Mouse (Mus musculus): ENCODE measurements around the gene Orc3. TPM values are rescaled to one million over a fixed set of nuclear protein-coding genes. Genes with fewer than 3 reads are reported as not detected.
A peak's percentile ranks its signal among the peaks of the same experiment; 100 is the strongest.

Orc3 gene
- polyA plus RNA-seq, 1 experiment from 2014 or later, result 108 TPM

- H3K9me3 ChIP-seq, result no peaks in the 10 kb centered on the region
- DNase-seq (ENCODE audit: extremely low spot score, low spot score), result no peak
- H3K4me1 ChIP-seq, result no peaks in the 10 kb centered on the region
- no peak overlapping the region for H3K4me3 ChIP-seq
- 93% methylated on average over 2 of the region's 2 CpGs for WGBS
- H3K36me3 ChIP-seq (replicated peaks), result peaks cover 100% of the 10 kb centered on the region
- no peak overlapping the region for H3K27ac ChIP-seq
- H3K27me3 ChIP-seq (ENCODE audit: poor library complexity, severe bottlenecking), result no peaks in the 10 kb centered on the region
Observed at GRCm38 (mm10) chr4:34577028-34577427, 37.7 kb downstream of the Orc3 start.

- H3K27ac ChIP-seq, result no peak overlapping the region
- H3K4me1 ChIP-seq, result no peaks in the 10 kb centered on the region
- peaks cover 100% of the 10 kb centered on the region for H3K36me3 ChIP-seq (replicated peaks)
- no peak overlapping the region for H3K4me3 ChIP-seq
- no peak for DNase-seq (ENCODE audit: extremely low spot score, low spot score)
- H3K9me3 ChIP-seq, result no peaks in the 10 kb centered on the region
- H3K27me3 ChIP-seq (ENCODE audit: poor library complexity, severe bottlenecking), result no peaks in the 10 kb centered on the region
- 90% methylated on average over 2 of the region's 2 CpGs for WGBS
Observed at GRCm38 (mm10) chr4:34572876-34573275, 41.9 kb downstream of the Orc3 start.

- Histone ChIP-seq H3K4me1 (peaks cover 3% of the 10 kb centered on the region; the same call in 1 of the 2 replicates), H3K4me3 (no peak overlapping the region), H3K36me3 (replicated peaks) (peaks cover 90% of the 10 kb centered on the region), H3K27ac (no peak overlapping the region), H3K9me3 (no peaks in the 10 kb centered on the region), H3K27me3 (ENCODE audit: poor library complexity, severe bottlenecking) (no peaks in the 10 kb centered on the region)
- WGBS, result 91% methylated on average over 6 of the region's 6 CpGs
- DNase-seq (ENCODE audit: extremely low spot score, low spot score), result no peak
Observed at GRCm38 (mm10) chr4:34566226-34566625, 48.5 kb downstream of the Orc3 start.

DNA sequence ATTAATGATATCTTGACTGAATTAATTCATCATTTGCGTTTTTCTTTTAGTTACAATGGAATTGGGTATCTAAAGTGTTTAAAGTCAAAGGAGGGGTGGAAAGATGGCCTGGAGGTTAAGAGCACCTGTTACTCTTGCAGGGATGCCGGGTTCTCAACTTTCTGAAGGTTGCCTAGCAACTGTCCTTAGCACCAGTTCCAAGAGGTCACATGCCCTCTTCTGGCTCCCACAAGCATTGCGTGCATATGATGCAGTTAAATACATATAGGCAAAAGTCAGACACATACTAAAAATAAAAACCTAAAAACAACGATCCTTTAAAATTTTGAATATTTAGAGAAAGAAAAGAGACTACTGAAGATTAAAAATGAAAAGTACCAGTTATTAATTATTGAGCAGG is 53.8 kb downstream of the Orc3 start:
- Histone ChIP-seq H3K36me3 (replicated peaks) (peaks cover 43% of the 10 kb centered on the region), H3K4me1 (peaks cover 16% of the 10 kb centered on the region), H3K9me3 (no peaks in the 10 kb centered on the region), H3K4me3 (no peak overlapping the region), H3K27me3 (ENCODE audit: poor library complexity, severe bottlenecking) (no peaks in the 10 kb centered on the region), H3K27ac (no peak overlapping the region)
- 59% methylated on average over 4 of the region's 4 CpGs for WGBS
- DNase-seq (ENCODE audit: extremely low spot score, low spot score), result peak; percentile 31

- no peak for DNase-seq (ENCODE audit: extremely low spot score, low spot score)
- Histone ChIP-seq H3K36me3 (replicated peaks) (peaks cover 18% of the 10 kb centered on the region), H3K9me3 (no peaks in the 10 kb centered on the region), H3K4me3 (no peak overlapping the region), H3K27me3 (ENCODE audit: poor library complexity, severe bottlenecking) (no peaks in the 10 kb centered on the region), H3K27ac (no peak overlapping the region), H3K4me1 (peaks cover 51% of the 10 kb centered on the region)
Observed at GRCm38 (mm10) chr4:34556183-34556582, 58.6 kb downstream of the Orc3 start.

GRCm38 (mm10) chr4:34555604-34556003 is 59.1 kb downstream of the Orc3 start:
- WGBS, result 97% methylated on average over 3 of the region's 3 CpGs
- no peak overlapping the region for H3K27ac ChIP-seq
- no peaks in the 10 kb centered on the region for H3K27me3 ChIP-seq (ENCODE audit: poor library complexity, severe bottlenecking)
- H3K36me3 ChIP-seq (replicated peaks), result peaks cover 18% of the 10 kb centered on the region
- H3K4me1 ChIP-seq, result peaks cover 47% of the 10 kb centered on the region
- no peak for DNase-seq (ENCODE audit: extremely low spot score, low spot score)
- no peaks in the 10 kb centered on the region for H3K9me3 ChIP-seq
- H3K4me3 ChIP-seq, result no peak overlapping the region

- Histone ChIP-seq H3K4me1 (peaks cover 51% of the 10 kb centered on the region), H3K27ac (no peak overlapping the region), H3K4me3 (no peak overlapping the region), H3K36me3 (replicated peaks) (peaks cover 18% of the 10 kb centered on the region), H3K27me3 (ENCODE audit: poor library complexity, severe bottlenecking) (no peaks in the 10 kb centered on the region), H3K9me3 (no peaks in the 10 kb centered on the region)
- DNase-seq (ENCODE audit: extremely low spot score, low spot score), result no peak
- WGBS, result 54% methylated on average over 1 of the region's 1 CpGs
Observed at GRCm38 (mm10) chr4:34554596-34554995, 60.1 kb downstream of the Orc3 start.

- Histone ChIP-seq H3K4me3 (peak overlapping the region; percentile 96), H3K27ac (peak overlapping the region; percentile 97; the same call in 1 of the 2 replicates), H3K9me3 (no peaks in the 10 kb centered on the region), H3K27me3 (ENCODE audit: poor library complexity, severe bottlenecking) (no peaks in the 10 kb centered on the region), H3K36me3 (replicated peaks) (peaks cover 13% of the 10 kb centered on the region), H3K4me1 (peaks cover 50% of the 10 kb centered on the region)
- WGBS, result 39% methylated on average over 3 of the region's 3 CpGs
- no peak for DNase-seq (ENCODE audit: extremely low spot score, low spot score)
Observed at GRCm38 (mm10) chr4:34551966-34552365, 62.8 kb downstream of the Orc3 start.

GRCm38 (mm10) chr4:34551098-34551809 is 63.5 kb downstream of the Orc3 start:
- Histone ChIP-seq H3K27me3 (ENCODE audit: poor library complexity, severe bottlenecking) (no peaks in the 10 kb centered on the region), H3K9me3 (no peaks in the 10 kb centered on the region), H3K27ac (peak overlapping the region; percentile 97), H3K4me3 (peak overlapping the region; percentile 96), H3K4me1 (peaks cover 44% of the 10 kb centered on the region), H3K36me3 (replicated peaks) (peaks cover 13% of the 10 kb centered on the region)
- under 1% methylated on average over 42 of the region's 50 CpGs for WGBS
- DNase-seq (ENCODE audit: extremely low spot score, low spot score), result peak; percentile 59

DNA sequence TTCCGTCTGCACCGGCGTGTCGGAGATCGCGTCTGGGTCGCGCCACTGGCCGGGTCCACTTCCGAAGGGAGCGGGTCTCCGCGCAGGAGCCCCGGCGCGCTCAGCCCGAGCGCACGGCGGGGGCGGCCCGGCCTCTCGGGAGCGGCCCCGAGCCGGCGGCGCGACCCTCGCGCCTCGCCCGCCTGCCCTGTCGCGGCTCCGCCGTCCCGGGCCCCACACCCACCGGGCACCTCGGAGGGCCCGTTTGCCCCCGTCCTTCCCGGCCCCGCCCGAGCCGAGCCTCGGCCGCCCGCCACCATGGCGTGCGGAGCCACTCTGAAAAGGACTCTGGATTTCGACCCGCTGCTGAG is 64.0 kb downstream of the Orc3 start, which contains the start of gene Akirin2:
TSS of gene Akirin2 (plus strand) at position 190 of the 350 bp plus-strand sequence.
- under 1% methylated on average over 53 of the region's 53 CpGs for WGBS
- no peak for DNase-seq (ENCODE audit: extremely low spot score, low spot score)
- H3K4me3 ChIP-seq, result peak within 1 kb of the TSS; percentile 96
- no peaks in the 10 kb centered on the region for H3K9me3 ChIP-seq
- H3K27ac ChIP-seq, result peak within 1 kb of the TSS; percentile 97
- no peaks in the 10 kb centered on the region for H3K27me3 ChIP-seq (ENCODE audit: poor library complexity, severe bottlenecking)
- H3K36me3 ChIP-seq (replicated peaks), result peaks cover 9% of the 10 kb centered on the region
- H3K4me1 ChIP-seq, result peaks cover 40% of the 10 kb centered on the region

DNA sequence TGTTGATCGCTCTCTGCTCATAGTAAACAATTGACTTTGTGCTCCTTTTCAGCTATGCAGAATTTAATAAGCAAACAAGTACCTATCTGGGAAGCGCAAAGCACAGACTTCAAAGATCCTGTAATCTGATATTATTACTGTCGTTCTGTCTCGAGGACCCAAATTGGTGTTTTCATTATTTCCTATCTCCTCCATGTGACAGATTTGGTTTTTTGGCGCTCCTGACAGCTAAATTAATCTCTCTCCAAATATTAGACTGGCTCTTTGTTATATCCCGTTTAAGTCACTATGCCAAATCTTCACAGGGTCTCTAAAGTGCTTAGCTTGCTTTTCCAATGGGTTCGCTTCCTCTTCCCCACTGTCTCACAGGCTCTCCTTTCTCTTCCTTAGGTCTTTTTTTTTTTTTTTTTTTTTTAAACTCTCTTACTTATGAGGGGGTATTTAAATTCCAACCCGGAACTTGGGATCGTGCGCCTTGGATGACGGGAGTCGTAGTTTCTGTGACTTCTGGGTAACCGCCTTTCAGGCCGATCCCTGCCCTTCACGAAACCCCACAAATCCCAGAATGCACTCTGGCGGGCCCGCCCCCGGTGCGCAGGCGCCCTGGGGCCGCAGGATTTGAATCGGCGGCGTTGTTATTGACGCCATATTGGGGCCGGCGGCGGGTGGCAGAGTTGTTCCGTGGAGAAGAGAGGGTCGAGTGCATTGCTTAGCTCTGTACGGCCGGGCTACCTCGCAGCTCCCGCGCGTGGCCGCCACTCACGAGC is 64.6 kb downstream of the Orc3 start:
- WGBS, result 3% methylated on average over 38 of the region's 38 CpGs

DNA sequence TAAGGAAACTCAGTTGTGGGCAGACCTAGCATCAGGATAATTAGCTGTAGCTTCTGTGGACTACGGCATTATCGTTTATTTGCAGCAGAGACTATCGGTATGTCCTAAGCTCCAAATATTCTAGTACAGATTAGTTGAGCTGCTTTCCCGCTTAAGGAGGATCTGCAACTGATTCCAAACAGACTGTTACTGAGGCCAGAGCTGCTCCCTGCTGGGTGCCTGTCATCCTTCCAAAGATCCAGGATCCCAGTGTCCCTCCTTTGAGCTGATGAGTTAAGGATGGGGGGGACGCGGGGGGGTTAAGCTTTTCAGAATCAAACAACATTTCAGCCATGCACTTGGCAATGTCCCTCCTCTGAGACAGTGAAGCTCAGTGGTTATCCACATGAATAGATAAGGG is 84.8 kb downstream of the Orc3 start:
- H3K36me3 ChIP-seq (replicated peaks), result no peaks in the 10 kb centered on the region
- H3K9me3 ChIP-seq, result peaks cover 4% of the 10 kb centered on the region; the same call in 1 of the 2 replicates
- no peaks in the 10 kb centered on the region for H3K27me3 ChIP-seq (ENCODE audit: poor library complexity, severe bottlenecking)
- DNase-seq (ENCODE audit: extremely low spot score, low spot score), result no peak
- 82% methylated on average over 6 of the region's 6 CpGs for WGBS
- H3K4me1 ChIP-seq, result no peaks in the 10 kb centered on the region
- H3K4me3 ChIP-seq, result no peak overlapping the region
- H3K27ac ChIP-seq, result no peak overlapping the region

More for the DNA sequence above, 64.6 kb downstream of the Orc3 start:
- peaks cover 35% of the 10 kb centered on the region for H3K4me1 ChIP-seq
- no peaks in the 10 kb centered on the region for H3K9me3 ChIP-seq
- H3K27me3 ChIP-seq (ENCODE audit: poor library complexity, severe bottlenecking), result no peaks in the 10 kb centered on the region
- peaks cover 4% of the 10 kb centered on the region for H3K36me3 ChIP-seq (replicated peaks)
- peak; percentile 96 for DNase-seq (ENCODE audit: extremely low spot score, low spot score)
- peak overlapping the region; percentile 96 for H3K4me3 ChIP-seq
- peak overlapping the region; percentile 97 for H3K27ac ChIP-seq

GRCm38 (mm10) chr4:34529379-34529778 is 85.4 kb downstream of the Orc3 start:
- H3K27ac ChIP-seq, result no peak overlapping the region
- no peaks in the 10 kb centered on the region for H3K27me3 ChIP-seq (ENCODE audit: poor library complexity, severe bottlenecking)
- H3K4me1 ChIP-seq, result no peaks in the 10 kb centered on the region
- WGBS, result 83% methylated on average over 4 of the region's 4 CpGs
- DNase-seq (ENCODE audit: extremely low spot score, low spot score), result no peak
- no peak overlapping the region for H3K4me3 ChIP-seq
- H3K9me3 ChIP-seq, result no peaks in the 10 kb centered on the region
- no peaks in the 10 kb centered on the region for H3K36me3 ChIP-seq (replicated peaks)

Measured in forebrain, embryonic 10.5 days (tissue).